Mouse (Mus musculus) forebrain, embryonic 13.5 days (tissue): Measurements from ENCODE around the gene Peli3. TPM values are rescaled to one million over a fixed set of nuclear protein-coding genes. Genes with fewer than 3 reads are reported as not detected.

Source experiments
- ATAC-seq: fragments of 200-750 bp; cut with Nextera tagmentation; 2 replicates; pipeline ENCODE4 v1.8.0; 2017
- H3K27ac ChIP-seq: fragments of 300-500 bp; sonication (generic); 2 replicates; pipeline ENCODE4 v1.5.1; 2015; ENCODE audit warnings: inconsistent platforms, mild to moderate bottlenecking, moderate library complexity
- H3K27me3 ChIP-seq: fragments of 300-500 bp; sonication (generic); 2 replicates; pipeline ENCODE4 v1.6.1; 2015; ENCODE audit warnings: mild to moderate bottlenecking, inconsistent platforms
- H3K36me3 ChIP-seq: fragments of 300-500 bp; sonication (generic); 2 replicates; pipeline ENCODE4 v1.6.1; 2015; ENCODE audit warnings: mild to moderate bottlenecking, inconsistent platforms; ENCODE audit not compliant: poor library complexity, severe bottlenecking
- H3K4me1 ChIP-seq: fragments of 300-500 bp; sonication (generic); 2 replicates; pipeline ENCODE4 v1.6.1; 2015; ENCODE audit warnings: inconsistent platforms
- H3K4me2 ChIP-seq: fragments of 300-500 bp; sonication (generic); 2 replicates; pipeline ENCODE4 v1.6.1; 2015; ENCODE audit warnings: inconsistent platforms, mild to moderate bottlenecking, moderate library complexity
- H3K4me3 ChIP-seq: fragments of 300-500 bp; sonication (generic); 2 replicates; pipeline ENCODE4 v1.5.1; 2015; ENCODE audit warnings: mild to moderate bottlenecking, inconsistent platforms
- H3K9ac ChIP-seq: fragments of 300-500 bp; sonication (generic); 2 replicates; pipeline ENCODE4 v1.6.1; 2015; ENCODE audit warnings: mild to moderate bottlenecking, inconsistent platforms
- H3K9me3 ChIP-seq: fragments of 300-500 bp; sonication (generic); replicated peaks from 2 replicates; pipeline ENCODE4 v1.6.1; 2016; ENCODE audit warnings: inconsistent platforms
- WGBS: fragments of 180-500 bp; shearing (Covaris S2); methylation state at CpG from one replicate; pipeline ENCODE4 v1.1.7; 2015; 5-methylcytosine and 5-hydroxymethylcytosine counted together
- polyA plus RNA-seq: library from polyadenylated mRNA; unstranded; fragments of >200 nt; fragmentation: Nextera tagmentation; extraction: Ambion mirVana; gene quantifications from 2 replicates; pipeline ENCODE4 v1.2.1, GENCODE M21; 2015

Peli3 gene
- polyA plus RNA-seq, 1 experiment from 2014 or later = 5.7 TPM

GRCm38 (mm10) chr19:4905979-4906794, 36.7 kb downstream of the Peli3 start, which contains the start of gene Bbs1:
Gene Bbs1 (minus strand): TSS chr19:4906628.
- Histone ChIP-seq H3K9me3 (no peaks in the 10 kb centered on the region), H3K4me2 (peak within 1 kb of the TSS; percentile 76), H3K4me1 (peaks cover 16% of the 10 kb centered on the region), H3K36me3 (peaks cover 60% of the 10 kb centered on the region), H3K27me3 (no peaks in the 10 kb centered on the region), H3K4me3 (peak within 1 kb of the TSS; percentile 63), H3K27ac (peak within 1 kb of the TSS; percentile 37), H3K9ac (peak within 1 kb of the TSS; percentile 74)
- WGBS = 7% methylated on average over 31 of the region's 31 CpGs
- ATAC-seq = peak; percentile 88

- no peaks in the 10 kb centered on the region for H3K9me3 ChIP-seq
Observed at GRCm38 (mm10) chr19:4899888-4900287, 43.0 kb downstream of the Peli3 start.

GRCm38 (mm10) chr19:4898972-4899371, 44.0 kb downstream of the Peli3 start:
- no peak for ATAC-seq
- no peak overlapping the region for H3K4me2 ChIP-seq
- no peaks in the 10 kb centered on the region for H3K4me1 ChIP-seq
- H3K9me3 ChIP-seq = no peaks in the 10 kb centered on the region
- 91% methylated on average over 9 of the region's 9 CpGs for WGBS
- no peak overlapping the region for H3K9ac ChIP-seq
- H3K27ac ChIP-seq = no peak overlapping the region
- H3K36me3 ChIP-seq = peaks cover 60% of the 10 kb centered on the region
- no peak overlapping the region for H3K4me3 ChIP-seq
- H3K27me3 ChIP-seq = no peaks in the 10 kb centered on the region

More at GRCm38 (mm10) chr19:4899888-4900287, 43.0 kb downstream of the Peli3 start:
- no peak overlapping the region for H3K27ac ChIP-seq
- H3K4me1 ChIP-seq = 0 out of 2 replicates have a peak, but pooled peaks cover under 1% of the 10 kb centered on the region
- H3K9ac ChIP-seq = no peak overlapping the region
- WGBS = 77% methylated on average over 3 of the region's 3 CpGs
- H3K36me3 ChIP-seq = peaks cover 57% of the 10 kb centered on the region
- H3K27me3 ChIP-seq = no peaks in the 10 kb centered on the region
- ATAC-seq = no peak
- no peak overlapping the region for H3K4me2 ChIP-seq
- no peak overlapping the region for H3K4me3 ChIP-seq

- H3K4me1 ChIP-seq = no peaks in the 10 kb centered on the region
- peaks cover 58% of the 10 kb centered on the region for H3K36me3 ChIP-seq
- 52% methylated on average over 21 of the region's 21 CpGs for WGBS
- no peaks in the 10 kb centered on the region for H3K9me3 ChIP-seq
- no peak overlapping the region for H3K9ac ChIP-seq
- H3K4me3 ChIP-seq = no peak overlapping the region
- ATAC-seq = no peak
- H3K27ac ChIP-seq = no peak overlapping the region
- H3K4me2 ChIP-seq = no peak overlapping the region
- no peaks in the 10 kb centered on the region for H3K27me3 ChIP-seq
Observed at GRCm38 (mm10) chr19:4896780-4897520, 46.0 kb downstream of the Peli3 start.

GRCm38 (mm10) chr19:4891798-4892197, 51.1 kb downstream of the Peli3 start:
- Histone ChIP-seq H3K4me3 (no peak overlapping the region), H3K27ac (no peak overlapping the region), H3K36me3 (peaks cover 49% of the 10 kb centered on the region), H3K4me2 (no peak overlapping the region), H3K9me3 (no peaks in the 10 kb centered on the region), H3K4me1 (no peaks in the 10 kb centered on the region), H3K9ac (no peak overlapping the region), H3K27me3 (no peaks in the 10 kb centered on the region)
- ATAC-seq = no peak
- WGBS = 81% methylated on average over 3 of the region's 3 CpGs

- no peak for ATAC-seq
- H3K36me3 ChIP-seq = peaks cover 46% of the 10 kb centered on the region
- WGBS = 87% methylated on average over 10 of the region's 10 CpGs
Observed at GRCm38 (mm10) chr19:4889791-4890190, 53.1 kb downstream of the Peli3 start.

GRCm38 (mm10) chr19:4883961-4884360, 59.0 kb downstream of the Peli3 start:
- 84% methylated on average over 4 of the region's 4 CpGs for WGBS
- no peak overlapping the region for H3K4me3 ChIP-seq
- H3K36me3 ChIP-seq = peaks cover 12% of the 10 kb centered on the region
- no peak for ATAC-seq
- peaks cover 5% of the 10 kb centered on the region for H3K4me1 ChIP-seq
- no peaks in the 10 kb centered on the region for H3K9me3 ChIP-seq
- no peak overlapping the region for H3K27ac ChIP-seq
- no peak overlapping the region for H3K9ac ChIP-seq
- no peaks in the 10 kb centered on the region for H3K27me3 ChIP-seq
- H3K4me2 ChIP-seq = no peak overlapping the region

More at GRCm38 (mm10) chr19:4889791-4890190, 53.1 kb downstream of the Peli3 start:
- Histone ChIP-seq H3K27ac (no peak overlapping the region), H3K9me3 (no peaks in the 10 kb centered on the region), H3K9ac (no peak overlapping the region), H3K27me3 (no peaks in the 10 kb centered on the region), H3K4me3 (no peak overlapping the region), H3K4me2 (no peak overlapping the region), H3K4me1 (no peaks in the 10 kb centered on the region)

Other genes with a start within 250 kb of the Peli3 start
- gene Gm960, start 244.5 kb downstream of the Peli3 start, polyA plus RNA-seq = 4.1 and 5.8 TPM in 2 replicates
- 18.1 and 20.8 TPM in 2 replicates for gene Sptbn2, start 232.0 kb downstream of the Peli3 start, polyA plus RNA-seq
- 188 and 192 TPM in 2 replicates for gene Rbm4b, start 186.6 kb downstream of the Peli3 start, polyA plus RNA-seq
- gene Rbm4, start 149.2 kb downstream of the Peli3 start, polyA plus RNA-seq = 103 TPM in 2 replicates
- gene Gm21992, start 131.5 kb downstream of the Peli3 start, polyA plus RNA-seq = 43.0 and 47.4 TPM in 2 replicates
- 88.3 and 95.3 TPM in 2 replicates for gene Rbm14, start 131.5 kb downstream of the Peli3 start, polyA plus RNA-seq
- 42.0 and 47.0 TPM in 2 replicates for gene Ccs, start 103.8 kb downstream of the Peli3 start, polyA plus RNA-seq
- 0.23 and 0.39 TPM in 2 replicates for gene Ccdc87, start 103.8 kb downstream of the Peli3 start, polyA plus RNA-seq
- 31.3 and 34.5 TPM in 2 replicates for gene Ctsf, start 88.0 kb downstream of the Peli3 start, polyA plus RNA-seq
- 0.64 and 0.97 TPM in 2 replicates for gene Actn3, start 65.2 kb downstream of the Peli3 start, polyA plus RNA-seq
- gene Zdhhc24, start 64.5 kb downstream of the Peli3 start, polyA plus RNA-seq = 17.1 and 20.1 TPM in 2 replicates
- gene Bbs1, start 36.5 kb downstream of the Peli3 start, polyA plus RNA-seq = 8.9 and 10.8 TPM in 2 replicates
- 118 and 132 TPM in 2 replicates for gene Dpp3, start 14.8 kb downstream of the Peli3 start, polyA plus RNA-seq
- 128 and 135 TPM in 2 replicates for gene Mrpl11, start 19.0 kb upstream of the Peli3 start, polyA plus RNA-seq
- 0.10 and 0.18 TPM in 2 replicates for gene Npas4, start 47.2 kb upstream of the Peli3 start, polyA plus RNA-seq
- gene Slc29a2, start 80.7 kb upstream of the Peli3 start, polyA plus RNA-seq = 6.9 and 8.3 TPM in 2 replicates
- 39.4 and 40.3 TPM in 2 replicates for gene B4gat1, start 95.7 kb upstream of the Peli3 start, polyA plus RNA-seq
- gene AC124502.3, start 95.8 kb upstream of the Peli3 start, polyA plus RNA-seq = 3.2 and 3.4 TPM in 2 replicates
- gene Brms1, start 98.2 kb upstream of the Peli3 start, polyA plus RNA-seq = 56.0 and 63.2 TPM in 2 replicates
- gene Rin1, start 107.4 kb upstream of the Peli3 start, polyA plus RNA-seq = 0.62 and 0.78 TPM in 2 replicates
- gene Cd248, start 125.0 kb upstream of the Peli3 start, polyA plus RNA-seq = 7.0 and 7.3 TPM in 2 replicates
- gene Tmem151a, start 142.4 kb upstream of the Peli3 start, polyA plus RNA-seq = 2.3 and 2.8 TPM in 2 replicates
- 62.4 and 71.4 TPM in 2 replicates for gene Yif1a, start 145.4 kb upstream of the Peli3 start, polyA plus RNA-seq
- gene Cnih2, start 155.4 kb upstream of the Peli3 start, polyA plus RNA-seq = 208 and 212 TPM in 2 replicates
- gene Rab1b, start 163.9 kb upstream of the Peli3 start, polyA plus RNA-seq = 235 and 252 TPM in 2 replicates
- 41.1 and 43.6 TPM in 2 replicates for gene Klc2, start 175.4 kb upstream of the Peli3 start, polyA plus RNA-seq